8 mouse cellular contexts compared by ENCODE assay signal in the genomic region with DNA sequence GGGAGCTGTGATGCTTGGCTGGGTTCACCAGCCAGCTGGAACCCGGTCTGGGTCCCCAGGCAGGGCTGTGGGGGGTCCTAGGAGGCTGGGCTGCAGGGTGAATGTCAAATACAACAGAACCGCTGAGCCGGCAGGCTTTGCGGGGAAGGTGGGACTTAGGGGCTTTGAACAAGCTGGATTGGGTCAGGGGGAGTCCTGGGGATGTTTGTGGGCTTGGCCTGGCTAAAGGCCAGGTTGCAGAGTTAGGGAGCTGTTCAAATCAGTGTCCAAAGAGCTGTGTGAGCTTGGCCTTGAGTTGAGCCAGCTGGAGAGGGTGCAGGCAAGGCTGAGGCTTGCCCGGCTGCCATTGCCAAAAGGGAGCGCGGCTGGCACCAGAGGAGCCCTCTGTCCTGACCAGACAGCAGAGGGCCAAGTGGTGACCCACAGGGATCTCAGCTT.
DNase-seq lines count a peak whose midpoint lies in the region; ATAC-seq and TF ChIP-seq lines count a peak whose summit lies in the region.

No protein-coding gene starts in this region.

- peak; percentile 87 for DNase-seq in kidney, postnatal 0 days (ENCODE audit: low spot score)
- no peak for DNase-seq in kidney, adult 9 months
- peak; percentile 83 for DNase-seq in forebrain, embryonic 14.5 days (ENCODE audit: low spot score)
- peak; percentile 63 for DNase-seq in midbrain, embryonic 14.5 days
- DNase-seq in urinary bladder, postnatal 25 days (ENCODE audit: low spot score) = no peak

- H3K27me3 ChIP-seq in kidney, postnatal 0 days (ENCODE audit: insufficient read depth, low read length) = no peaks in the 10 kb centered on the region
- no peaks in the 10 kb centered on the region for H3K27me3 ChIP-seq in forebrain, embryonic 14.5 days (replicated peaks; ENCODE audit: control insufficient read depth, insufficient read depth, low read length)
- peaks cover 7% of the 10 kb centered on the region; the same call in 1 of the 2 replicates for H3K27me3 ChIP-seq in intestine, embryonic 16.5 days (replicated peaks; ENCODE audit: control insufficient read depth, insufficient read depth, low read length)
- no peaks in the 10 kb centered on the region for H3K27me3 ChIP-seq in midbrain, embryonic 14.5 days (ENCODE audit: control insufficient read depth, insufficient read depth, low read length)

- H3K9me3 ChIP-seq in kidney, postnatal 0 days (replicated peaks; ENCODE audit: low read length) = no peaks in the 10 kb centered on the region
- H3K9me3 ChIP-seq in forebrain, embryonic 14.5 days (replicated peaks; ENCODE audit: control insufficient read depth, low read length) = no peaks in the 10 kb centered on the region
- H3K9me3 ChIP-seq in intestine, embryonic 16.5 days (ENCODE audit: control insufficient read depth, low read length) = no peaks in the 10 kb centered on the region
- no peaks in the 10 kb centered on the region for H3K9me3 ChIP-seq in midbrain, embryonic 14.5 days (ENCODE audit: control insufficient read depth, low read length)

- H3K36me3 ChIP-seq in kidney, postnatal 0 days (ENCODE audit: insufficient read depth, low read length) = no peaks in the 10 kb centered on the region
- H3K36me3 ChIP-seq in forebrain, embryonic 14.5 days (ENCODE audit: control insufficient read depth, insufficient read depth, low read length) = no peaks in the 10 kb centered on the region
- no peaks in the 10 kb centered on the region for H3K36me3 ChIP-seq in intestine, embryonic 16.5 days (ENCODE audit: control insufficient read depth, insufficient read depth, low read length)
- H3K36me3 ChIP-seq in midbrain, embryonic 14.5 days (ENCODE audit: control insufficient read depth, insufficient read depth, low read length) = no peaks in the 10 kb centered on the region

- no peaks in the 10 kb centered on the region; the same call in 1 of the 2 replicates for H3K4me1 ChIP-seq in kidney, postnatal 0 days (replicated peaks; ENCODE audit: insufficient read depth, low read length)
- H3K4me1 ChIP-seq in forebrain, embryonic 14.5 days (ENCODE audit: control insufficient read depth, insufficient read depth, low read length) = peaks cover 31% of the 10 kb centered on the region
- H3K4me1 ChIP-seq in intestine, embryonic 16.5 days (ENCODE audit: control insufficient read depth, insufficient read depth, low read length) = peaks cover 8% of the 10 kb centered on the region
- H3K4me1 ChIP-seq in midbrain, embryonic 14.5 days (ENCODE audit: control insufficient read depth, insufficient read depth, low read length) = peaks cover 18% of the 10 kb centered on the region; the same call in 1 of the 2 replicates

- no peak overlapping the region for H3K27ac ChIP-seq in kidney, postnatal 0 days
- peak overlapping the region; percentile 80 for H3K27ac ChIP-seq in forebrain, embryonic 14.5 days (ENCODE audit: low read depth, low read length)
- no peak overlapping the region for H3K27ac ChIP-seq in intestine, embryonic 16.5 days (ENCODE audit: low read length)
- H3K27ac ChIP-seq in midbrain, embryonic 14.5 days (replicated peaks; ENCODE audit: low read depth, low read length) = peak overlapping the region; percentile 60

- peak; percentile 82 for ATAC-seq in kidney, postnatal 0 days (replicated peaks; ENCODE audit: low FRiP score, low read depth)
- ATAC-seq in cerebellum, adult (ENCODE audit: insufficient number of reproducible peaks, low FRiP score, low TSS enrichment) = peak; percentile 47
- ATAC-seq in forebrain, embryonic 14.5 days = peak; percentile 68
- peak; percentile 50; the same call in 1 of the 2 replicates for ATAC-seq in intestine, embryonic 16.5 days
- no peak; the same call in 1 of the 2 replicates for ATAC-seq in midbrain, embryonic 14.5 days (ENCODE audit: low FRiP score, low TSS enrichment)
- no peak for ATAC-seq in granulocyte monocyte progenitor cell, adult 5-6 weeks (replicated peaks; ENCODE audit: poor library complexity, severe bottlenecking)

- 21% methylated on average over 7 of the region's 7 CpGs for WGBS in kidney, postnatal 0 days
- 26% methylated on average over 7 of the region's 7 CpGs for WGBS in forebrain, embryonic 14.5 days
- WGBS in intestine, embryonic 16.5 days = 31% methylated on average over 7 of the region's 7 CpGs
- WGBS in midbrain, embryonic 14.5 days = 36% methylated on average over 7 of the region's 7 CpGs

- H3K4me2 ChIP-seq in kidney, postnatal 0 days (ENCODE audit: low read length) = peak overlapping the region; percentile 56
- peak overlapping the region; percentile 36 for H3K4me2 ChIP-seq in forebrain, embryonic 14.5 days (ENCODE audit: low read length)
- peak overlapping the region; percentile 37 for H3K4me2 ChIP-seq in intestine, embryonic 16.5 days (ENCODE audit: low read depth, low read length)
- peak overlapping the region; percentile 35 for H3K4me2 ChIP-seq in midbrain, embryonic 14.5 days (ENCODE audit: low read length)

- H3K9ac ChIP-seq in kidney, postnatal 0 days (ENCODE audit: low read depth, low read length) = no peak overlapping the region
- peak overlapping the region; percentile 2; the same call in 1 of the 2 replicates for H3K9ac ChIP-seq in forebrain, embryonic 14.5 days (ENCODE audit: low read length)
- peak overlapping the region; percentile 48; the same call in 1 of the 2 replicates for H3K9ac ChIP-seq in intestine, embryonic 16.5 days (ENCODE audit: low read depth, low read length)
- H3K9ac ChIP-seq in midbrain, embryonic 14.5 days (replicated peaks; ENCODE audit: low read length) = no peak overlapping the region

- peak overlapping the region; percentile 7; the same call in 1 of the 2 replicates for H3K4me3 ChIP-seq in kidney, postnatal 0 days (replicated peaks; ENCODE audit: low read depth, low read length)
- H3K4me3 ChIP-seq in forebrain, embryonic 14.5 days (ENCODE audit: low read depth, low read length) = no peak overlapping the region
- H3K4me3 ChIP-seq in intestine, embryonic 16.5 days (ENCODE audit: low read length) = peak overlapping the region; percentile 9
- H3K4me3 ChIP-seq in midbrain, embryonic 14.5 days (replicated peaks; ENCODE audit: low read depth, low read length) = no peak overlapping the region

- no peak for TF ChIP-seq CTCF in kidney, postnatal 0 days (IDR thresholded peaks at IDR 0.05; ENCODE audit: low read depth)

Comparison
In these comparisons a context has a peak if more than half of its experiments do, and no peak if none do; other contexts are left out.
1. DNase-seq: peak in kidney, postnatal 0 days (single experiment), forebrain, embryonic 14.5 days (single experiment) and midbrain, embryonic 14.5 days (single experiment); none in kidney, adult 9 months (single experiment) and urinary bladder, postnatal 25 days (single experiment).
2. ATAC-seq: peak in kidney, postnatal 0 days (single experiment), cerebellum, adult (single experiment), forebrain, embryonic 14.5 days (single experiment) and intestine, embryonic 16.5 days (single experiment); none in midbrain, embryonic 14.5 days (single experiment) and granulocyte monocyte progenitor cell, adult 5-6 weeks (single experiment).
3. H3K27ac ChIP-seq: peak in forebrain, embryonic 14.5 days (single experiment) and midbrain, embryonic 14.5 days (single experiment); none in kidney, postnatal 0 days (single experiment) and intestine, embryonic 16.5 days (single experiment).
4. H3K4me3 ChIP-seq: peak in kidney, postnatal 0 days (single experiment) and intestine, embryonic 16.5 days (single experiment); none in forebrain, embryonic 14.5 days (single experiment) and midbrain, embryonic 14.5 days (single experiment).
5. H3K9ac ChIP-seq: peak in forebrain, embryonic 14.5 days (single experiment) and intestine, embryonic 16.5 days (single experiment); none in kidney, postnatal 0 days (single experiment) and midbrain, embryonic 14.5 days (single experiment).
6. Peak in every context shown above with its lines, with median percentiles within 50 percentile points of each other: H3K4me2 ChIP-seq.